Mouse (Mus musculus) telencephalon, adult 2 months (tissue): ENCODE results near the gene Fmod.

Experiments
- DNase-seq: peaks from one replicate; pipeline ENCODE4 v3.0.0-alpha.2; 2011; ENCODE audit warnings: low read depth, low spot score

The Fmod gene

GRCm38 (mm10) chr1:134096264-134096934 is 59.3 kb downstream of the Fmod start:
- no peak for DNase-seq

- DNase-seq, result no peak
Observed at GRCm38 (mm10) chr1:134097080-134097855, 60.2 kb downstream of the Fmod start.
